Mouse (Mus musculus) liver, embryonic 16.5 days (tissue): ENCODE measurements around the gene Txndc12. TPM values are rescaled to one million over a fixed set of nuclear protein-coding genes. Genes with fewer than 3 reads are reported as not detected.

ENCODE experiments used
- ATAC-seq: fragments of 200-750 bp; cut with Nextera tagmentation; 2 replicates; pipeline ENCODE4 v1.8.0; 2017; ENCODE audit warnings: low read depth, mild to moderate bottlenecking, moderate number of reproducible peaks, moderate library complexity
- H3K27ac ChIP-seq: fragments of 300-500 bp; sonication (generic); 2 replicates; pipeline ENCODE4 v1.5.1; 2014; ENCODE audit warnings: mild to moderate bottlenecking, low read length
- H3K27me3 ChIP-seq: fragments of 300-500 bp; sonication (generic); 2 replicates; pipeline ENCODE4 v1.6.1; 2014; ENCODE audit warnings: low read depth, low read length, mixed read lengths; ENCODE audit not compliant: control insufficient read depth, insufficient read depth
- H3K36me3 ChIP-seq: fragments of 300-500 bp; sonication (generic); 2 replicates; pipeline ENCODE4 v1.6.1; 2014; ENCODE audit warnings: mild to moderate bottlenecking; ENCODE audit not compliant: control insufficient read depth, insufficient read depth
- H3K4me1 ChIP-seq: fragments of 300-500 bp; sonication (generic); 2 replicates; pipeline ENCODE4 v1.6.1; 2014; ENCODE audit warnings: low read depth, low read length, mixed read lengths; ENCODE audit not compliant: control insufficient read depth
- H3K4me2 ChIP-seq: fragments of 300-500 bp; sonication (generic); 2 replicates; pipeline ENCODE4 v1.6.1; 2014; ENCODE audit warnings: low read depth, low read length, mixed read lengths
- H3K4me3 ChIP-seq: fragments of 300-500 bp; sonication (generic); 2 replicates; pipeline ENCODE4 v1.5.1; 2014; ENCODE audit warnings: low read depth, mild to moderate bottlenecking, low read length
- H3K9ac ChIP-seq: fragments of 300-500 bp; sonication (generic); 2 replicates; pipeline ENCODE4 v1.6.1; 2014; ENCODE audit warnings: low read depth, low read length
- H3K9me3 ChIP-seq: fragments of 300-500 bp; sonication (generic); replicated peaks from 2 replicates; pipeline ENCODE4 v1.6.1; 2016; ENCODE audit warnings: low read length; ENCODE audit not compliant: control insufficient read depth
- WGBS: fragments of 180-500 bp; shearing (Covaris S2); extraction: QIAGEN DNeasy Blood & Tissue Kit; methylation state at CpG from one replicate; pipeline ENCODE4 v1.1.7; 2014; ENCODE audit not compliant: insufficient replicate concordance; 5-methylcytosine and 5-hydroxymethylcytosine counted together
- polyA plus RNA-seq: library from polyadenylated mRNA; unstranded; fragments of >200 nt; fragmentation: Nextera tagmentation; extraction: Ambion mirVana; gene quantifications from 2 replicates; pipeline ENCODE4 v1.2.1, GENCODE M21; 2015

Gene Txndc12
- polyA plus RNA-seq = 27.5 and 27.8 TPM in 2 replicates

- Histone ChIP-seq H3K4me3 (peak within 1 kb of the TSS; percentile 93), H3K4me1 (peaks cover 7% of the 10 kb centered on the region), H3K36me3 (peaks cover 3% of the 10 kb centered on the region; the same call in 1 of the 2 replicates), H3K27me3 (no peaks in the 10 kb centered on the region), H3K9ac (peak within 1 kb of the TSS; percentile 95), H3K27ac (peak within 1 kb of the TSS; percentile 94), H3K4me2 (peak within 1 kb of the TSS; percentile 97), H3K9me3 (no peaks in the 10 kb centered on the region)
- under 1% methylated on average over 34 of the region's 34 CpGs for WGBS
- ATAC-seq = peak; percentile 58
Observed at GRCm38 (mm10) chr4:108834115-108834970, at the start of gene Txndc12. TSS of gene Txndc12 (plus strand) at chr4:108834601.

- 39% methylated on average over 6 of the region's 6 CpGs for WGBS
- H3K27ac ChIP-seq = no peak overlapping the region
- no peak overlapping the region for H3K4me3 ChIP-seq
- no peaks in the 10 kb centered on the region for H3K4me1 ChIP-seq
- H3K27me3 ChIP-seq = no peaks in the 10 kb centered on the region
- no peaks in the 10 kb centered on the region for H3K9me3 ChIP-seq
- H3K36me3 ChIP-seq = no peaks in the 10 kb centered on the region
- ATAC-seq = no peak
- no peak overlapping the region for H3K9ac ChIP-seq
- H3K4me2 ChIP-seq = no peak overlapping the region
Observed at GRCm38 (mm10) chr4:108789258-108789936, 45.0 kb upstream of the Txndc12 start.

GRCm38 (mm10) chr4:108790507-108790906, 43.9 kb upstream of the Txndc12 start:
- ATAC-seq = no peak
- no peaks in the 10 kb centered on the region for H3K27me3 ChIP-seq
- H3K36me3 ChIP-seq = no peaks in the 10 kb centered on the region
- 29% methylated on average over 1 of the region's 1 CpGs for WGBS
- H3K4me1 ChIP-seq = no peaks in the 10 kb centered on the region
- H3K9me3 ChIP-seq = no peaks in the 10 kb centered on the region
- no peak overlapping the region for H3K27ac ChIP-seq
- no peak overlapping the region for H3K4me2 ChIP-seq
- H3K9ac ChIP-seq = no peak overlapping the region
- H3K4me3 ChIP-seq = no peak overlapping the region

- no peak for ATAC-seq
- 30% methylated on average over 1 of the region's 1 CpGs for WGBS
- Histone ChIP-seq H3K9ac (no peak overlapping the region), H3K27ac (no peak overlapping the region), H3K36me3 (no peaks in the 10 kb centered on the region), H3K9me3 (no peaks in the 10 kb centered on the region), H3K27me3 (no peaks in the 10 kb centered on the region), H3K4me1 (no peaks in the 10 kb centered on the region), H3K4me2 (no peak overlapping the region), H3K4me3 (no peak overlapping the region)
Observed at GRCm38 (mm10) chr4:108793941-108794340, 40.5 kb upstream of the Txndc12 start.

- no peaks in the 10 kb centered on the region for H3K27me3 ChIP-seq
- no peak overlapping the region for H3K4me3 ChIP-seq
- H3K9ac ChIP-seq = no peak overlapping the region
- H3K27ac ChIP-seq = no peak overlapping the region
- WGBS = 37% methylated on average over 4 of the region's 4 CpGs
- H3K9me3 ChIP-seq = no peaks in the 10 kb centered on the region
- no peak for ATAC-seq
- no peaks in the 10 kb centered on the region for H3K4me1 ChIP-seq
- H3K4me2 ChIP-seq = no peak overlapping the region
- H3K36me3 ChIP-seq = no peaks in the 10 kb centered on the region
Observed at GRCm38 (mm10) chr4:108796701-108797100, 37.7 kb upstream of the Txndc12 start.

GRCm38 (mm10) chr4:108798083-108798830, 36.1 kb upstream of the Txndc12 start:
- Histone ChIP-seq H3K4me2 (no peak overlapping the region), H3K9ac (no peak overlapping the region), H3K4me1 (no peaks in the 10 kb centered on the region), H3K27me3 (no peaks in the 10 kb centered on the region), H3K27ac (no peak overlapping the region), H3K9me3 (no peaks in the 10 kb centered on the region), H3K4me3 (no peak overlapping the region), H3K36me3 (no peaks in the 10 kb centered on the region)
- ATAC-seq = no peak
- WGBS = 24% methylated on average over 2 of the region's 2 CpGs

- Histone ChIP-seq H3K27me3 (no peaks in the 10 kb centered on the region), H3K9ac (no peak overlapping the region), H3K27ac (no peak overlapping the region), H3K4me2 (no peak overlapping the region), H3K9me3 (no peaks in the 10 kb centered on the region), H3K4me1 (no peaks in the 10 kb centered on the region), H3K4me3 (no peak overlapping the region), H3K36me3 (no peaks in the 10 kb centered on the region)
- 64% methylated on average over 2 of the region's 2 CpGs for WGBS
- ATAC-seq = no peak
Observed at GRCm38 (mm10) chr4:108803535-108803934, 30.9 kb upstream of the Txndc12 start.

GRCm38 (mm10) chr4:108811142-108811541, 23.3 kb upstream of the Txndc12 start:
- ATAC-seq = no peak
- H3K9me3 ChIP-seq = no peaks in the 10 kb centered on the region
- 57% methylated on average over 4 of the region's 4 CpGs for WGBS

More at GRCm38 (mm10) chr4:108811142-108811541, 23.3 kb upstream of the Txndc12 start:
- peaks cover 6% of the 10 kb centered on the region; the same call in 1 of the 2 replicates for H3K36me3 ChIP-seq
- no peaks in the 10 kb centered on the region for H3K27me3 ChIP-seq
- no peak overlapping the region for H3K27ac ChIP-seq
- no peaks in the 10 kb centered on the region for H3K4me1 ChIP-seq
- no peak overlapping the region for H3K4me3 ChIP-seq
- H3K4me2 ChIP-seq = no peak overlapping the region
- no peak overlapping the region for H3K9ac ChIP-seq
